Mouse (Mus musculus) CD8-positive naive resting alpha-beta T cell, adult 57 days (primary cell): ENCODE results near the gene Maff. TPM values are rescaled to one million over a fixed set of nuclear protein-coding genes. Genes with fewer than 3 reads are reported as not detected.

Experiments used
- total RNA-seq: library from RNA; stranded (reverse); gene quantifications from one replicate; pipeline ENCODE4 v1.2.4, GENCODE M21; 2023

The Maff gene
- 135 TPM for total RNA-seq

GRCm38 (mm10) chr15:79346051-79346793, at the start of gene Maff:
Gene Maff (plus strand): TSS chr15:79346621.

GRCm38 (mm10) chr15:79328058-79328938, 18.1 kb upstream of the Maff start, which contains the start of gene Pla2g6:
Gene Pla2g6 (minus strand): TSS chr15:79328390.

GRCm38 (mm10) chr15:79402836-79403762, 56.7 kb downstream of the Maff start, which contains the start of gene Tmem184b:
Gene Tmem184b (minus strand): TSS chr15:79403569.

Other genes with a start within 250 kb of the Maff start
- 41.8 TPM for gene Micall1, start 237.7 kb upstream of the Maff start, total RNA-seq
- 40.5 TPM for gene Polr2f, start 205.6 kb upstream of the Maff start, total RNA-seq
- not detected for gene 1700088E04Rik, start 205.4 kb upstream of the Maff start, total RNA-seq
- gene Sox10, start 181.4 kb upstream of the Maff start, total RNA-seq = not detected
- gene Pick1, start 117.4 kb upstream of the Maff start, total RNA-seq = 24.2 TPM
- gene Gm49486, start 117.2 kb upstream of the Maff start, total RNA-seq = 0.24 TPM
- not detected for gene Slc16a8, start 91.9 kb upstream of the Maff start, total RNA-seq
- gene Baiap2l2, start 61.1 kb upstream of the Maff start, total RNA-seq = 0.24 TPM
- gene Pla2g6, start 18.2 kb upstream of the Maff start, total RNA-seq = 12.1 TPM
- gene Tmem184b, start 56.9 kb downstream of the Maff start, total RNA-seq = 33.5 TPM
- gene Csnk1e, start 108.9 kb downstream of the Maff start, total RNA-seq = 51.3 TPM
- gene Kcnj4, start 158.6 kb downstream of the Maff start, total RNA-seq = not detected
- not detected for gene Kdelr3, start 169.8 kb downstream of the Maff start, total RNA-seq
- 283 TPM for gene Ddx17, start 200.1 kb downstream of the Maff start, total RNA-seq